Mouse (Mus musculus): ENCODE data around the gene AW822073.

DNA sequence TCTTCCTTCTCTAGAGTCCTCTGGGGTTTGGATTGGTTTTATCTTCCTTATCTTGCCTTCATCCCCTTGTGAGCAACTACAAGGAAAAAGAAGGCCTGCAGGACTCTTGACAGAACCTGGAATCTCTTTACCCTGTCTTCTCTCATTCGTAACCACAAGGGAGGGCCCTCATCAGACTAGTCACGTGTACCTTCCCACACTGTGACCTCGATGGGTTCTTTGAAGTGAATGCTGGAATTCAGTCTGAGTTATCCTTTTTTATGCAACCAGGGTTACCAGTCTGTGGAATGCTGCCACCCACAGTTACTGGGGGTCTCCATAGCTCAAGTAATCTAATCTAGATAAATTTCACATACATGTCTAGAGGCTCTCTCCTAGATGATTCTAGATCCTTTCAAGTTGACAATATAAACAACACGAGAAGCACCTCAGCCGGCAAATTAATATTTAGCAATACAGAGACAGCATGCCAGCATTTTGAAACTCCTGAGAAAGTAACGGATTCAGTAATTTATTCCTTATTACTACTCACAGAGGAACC lies 30.0 kb upstream of the AW822073 start:
- TF ChIP-seq GATA1 (IDR thresholded peaks at IDR 0.05; ENCODE audit: borderline replicate concordance, low read length) = no peak
- no peak for TF ChIP-seq FLI1 (IDR thresholded peaks at IDR 0.05; ENCODE audit: low read length)

All from megakaryocyte, embryonic 14.5 days (primary cell).